Mouse (Mus musculus): ENCODE results near the gene Cd6.

GRCm38 (mm10) chr19:10767631-10768030 lies 62.2 kb downstream of the Cd6 start:
- no peak for TF ChIP-seq POLR2A (IDR thresholded peaks at IDR 0.05; ENCODE audit: low read depth, low read length)
- TF ChIP-seq CTCF (conservative IDR thresholded peaks at IDR 0.05; ENCODE audit: insufficient read depth, insufficient read length, low read depth, low read length), result no peak
